Mouse (Mus musculus) heart, embryonic 12.5 days (tissue): Measurements from ENCODE around the gene Tspo. TPM values are rescaled to one million over a fixed set of nuclear protein-coding genes. Genes with fewer than 3 reads are reported as not detected.

Experiments used
- microRNA-seq: library from miRNA; unstranded; fragments of <30 nt; microRNA quantifications from one replicate; pipeline ENCODE4, GENCODE M21; 2017
- polyA plus RNA-seq: library from polyadenylated mRNA; unstranded; fragments of >200 nt; fragmentation: Nextera tagmentation; extraction: Ambion mirVana; gene quantifications from 2 replicates; pipeline ENCODE4 v1.2.1, GENCODE M21; 2016

Tspo gene
- polyA plus RNA-seq, 1 experiment from 2014 or later, result 125 TPM

Small RNA genes within 50 kb of the gene (microRNA-seq; reads per million reads assigned to microRNA genes)
- gene Gm24575, result not detected

Other genes starting within 250 kb of the Tspo start
- 29.4 and 31.6 TPM in 2 replicates for gene Arfgap3, start 213.3 kb upstream of the Tspo start, polyA plus RNA-seq
- gene Pacsin2, start 99.0 kb upstream of the Tspo start, polyA plus RNA-seq, result 70.8 and 72.0 TPM in 2 replicates
- gene Ttll1, start 52.7 kb upstream of the Tspo start, polyA plus RNA-seq, result 24.5 and 25.4 TPM in 2 replicates
- gene Bik, start 36.7 kb upstream of the Tspo start, polyA plus RNA-seq, result 31.2 and 35.4 TPM in 2 replicates
- 34.4 and 34.8 TPM in 2 replicates for gene Mcat, start 195 bp downstream of the Tspo start, polyA plus RNA-seq
- 29.2 and 29.3 TPM in 2 replicates for gene Ttll12, start 31.6 kb downstream of the Tspo start, polyA plus RNA-seq
- gene Scube1, start 161.4 kb downstream of the Tspo start, polyA plus RNA-seq, result 16.3 and 16.6 TPM in 2 replicates
- gene Mpped1, start 215.9 kb downstream of the Tspo start, polyA plus RNA-seq, result 0.10 TPM in 2 replicates